Mouse (Mus musculus): ENCODE data around the gene Reps2.

DNA sequence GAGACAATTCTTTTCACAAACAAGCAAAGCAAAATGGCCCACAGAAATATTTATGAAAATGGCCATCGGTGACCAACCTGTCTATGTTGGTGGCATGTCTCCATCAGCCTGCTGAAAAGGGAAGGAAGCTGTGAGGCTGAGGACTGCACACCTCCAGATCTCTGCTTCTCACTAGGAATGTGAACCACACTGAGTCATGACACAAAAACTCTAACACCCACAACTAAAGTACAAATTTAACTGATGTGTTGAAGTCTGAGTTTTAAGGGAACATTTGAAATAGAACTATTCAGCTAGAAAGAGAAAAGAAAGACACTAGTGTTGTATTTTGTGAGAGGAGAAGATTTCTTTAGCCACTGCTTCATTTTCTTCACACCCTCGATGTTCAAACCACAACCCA is 230.3 kb downstream of the Reps2 start:
- TF ChIP-seq CTCF (IDR thresholded peaks at IDR 0.05; ENCODE audit: low read depth, low read length), result no peak
- TF ChIP-seq TAL1 (conservative IDR thresholded peaks at IDR 0.05; ENCODE audit: low read depth, low read length), result no peak
- no peak for TF ChIP-seq GATA1 (IDR thresholded peaks at IDR 0.05; ENCODE audit: borderline replicate concordance, low read length)
